In the genomic region with DNA sequence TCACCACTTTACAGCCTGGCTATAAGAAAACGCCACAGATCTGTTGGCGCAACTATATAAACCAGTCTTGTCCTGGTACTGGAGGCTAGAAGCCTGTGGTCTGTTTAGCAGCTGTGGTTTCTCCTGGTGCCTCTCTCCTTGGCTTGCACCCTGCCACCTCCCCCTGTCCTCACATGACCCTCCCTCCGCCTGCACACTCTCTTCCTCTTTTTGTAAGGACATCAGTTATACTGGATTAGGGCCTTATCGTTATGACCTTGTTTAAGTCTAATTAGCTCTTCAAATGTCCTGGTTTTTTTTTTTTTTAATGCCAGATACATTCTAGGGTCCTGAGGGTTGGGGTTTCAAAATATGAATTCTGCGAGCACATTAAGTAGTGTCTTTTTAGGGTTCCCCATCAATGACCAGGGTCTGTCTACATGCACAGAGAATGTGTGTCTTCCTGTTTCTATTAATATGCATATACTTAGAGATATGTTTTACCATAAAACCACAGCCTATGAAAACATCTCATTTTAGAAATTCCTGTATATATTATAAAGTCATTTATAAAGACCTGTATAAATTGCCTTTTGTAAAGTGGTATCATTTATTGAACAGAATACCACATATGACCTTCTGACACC, we compare ENCODE assay signal across 9 mouse cellular contexts.
DNase-seq lines count a peak whose midpoint lies in the region.
"Had no signal": no experiment of that assay in that cellular context is flagged by ENCODE, and none has a peak within 500 bp of the region (broad histone marks: within the 10 kb centered on the region; RNA-seq: fewer than 3 reads in every experiment).

No protein-coding gene starts in this region.

- 87% methylated on average over 5 of the region's 5 CpGs for WGBS in heart, embryonic 10.5 days

- no peak overlapping the region for H3K4me3 ChIP-seq in heart, embryonic 10.5 days

- no peaks in the 10 kb centered on the region for H3K36me3 ChIP-seq in heart, embryonic 10.5 days

- H3K4me1 ChIP-seq in heart, embryonic 10.5 days: no peaks in the 10 kb centered on the region

- H3K27ac ChIP-seq in heart, embryonic 10.5 days: no peak overlapping the region

- H3K27me3 ChIP-seq in heart, embryonic 10.5 days (ENCODE audit: insufficient read depth, poor library complexity, severe bottlenecking): no peaks in the 10 kb centered on the region

- H3K9me3 ChIP-seq in heart, embryonic 10.5 days: no peaks in the 10 kb centered on the region

- peak; percentile 20 for DNase-seq in heart, adult 8-10 months (ENCODE audit: low spot score)
- DNase-seq in heart, embryonic 10.5 days (ENCODE audit: low spot score): no peak
- DNase-seq in thymus, postnatal 25 days: peak; percentile 6
- DNase-seq in thymus, adult 18-20 months: no peak
- DNase-seq in lung, postnatal 25 days (ENCODE audit: low spot score): peak; percentile 45
- DNase-seq in testis, postnatal 14 days (ENCODE audit: low spot score): peak; percentile 49
- no peak for DNase-seq in frontal cortex, postnatal 25 days (ENCODE audit: low spot score in 2 of 2)
- DNase-seq in retina, embryonic 14.5 days (ENCODE audit: low spot score): no peak
- DNase-seq: kidney, adult 18-20 months had no signal

Comparison
In these comparisons a context has a peak if more than half of its experiments do, and no peak if none do; other contexts are left out.
1. DNase-seq: peak in heart, adult 8-10 months (single experiment), thymus, postnatal 25 days (single experiment), lung, postnatal 25 days (single experiment) and testis, postnatal 14 days (single experiment); none in heart, embryonic 10.5 days (single experiment), thymus, adult 18-20 months (0 of 2), frontal cortex, postnatal 25 days (0 of 2) and retina, embryonic 14.5 days (single experiment).